ENCODE assay signal across 15 mouse cellular contexts in the genomic region with DNA sequence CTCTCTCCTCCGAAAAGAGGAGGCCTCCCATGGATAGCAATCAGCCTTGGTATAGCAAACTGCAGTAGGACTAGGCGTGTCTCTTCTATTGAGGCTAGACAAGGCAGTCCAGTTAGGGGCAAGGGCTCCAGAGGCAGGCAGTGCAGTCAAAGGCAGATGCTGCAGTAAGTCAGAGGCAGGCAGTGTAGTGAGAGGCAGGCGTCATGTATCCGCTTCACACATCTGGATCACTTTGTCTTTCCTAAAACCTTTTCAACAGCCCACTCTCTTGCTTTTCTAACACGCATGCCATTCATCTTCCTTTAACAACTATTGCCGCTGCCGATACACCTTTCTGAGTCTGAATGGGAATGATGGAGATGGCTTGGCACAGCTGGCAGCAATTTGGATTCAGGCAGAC. TPM values are rescaled to one million over a fixed set of nuclear protein-coding genes. Genes with fewer than 3 reads are reported as not detected.
A peak's percentile ranks its signal among the peaks of the same experiment; 100 is the strongest.
DNase-seq lines count a peak whose midpoint lies in the region; ATAC-seq and TF ChIP-seq lines count a peak whose summit lies in the region.
"Had no signal": no experiment of that assay in that cellular context is flagged by ENCODE, and none has a peak within 500 bp of the region (broad histone marks: within the 10 kb centered on the region; RNA-seq: fewer than 3 reads in every experiment).

A gene (plus strand): TSS at position 301 of the 400 bp plus-strand sequence.

- no peaks in the 10 kb centered on the region for H3K27me3 ChIP-seq in embryonic facial prominence, embryonic 11.5 days (ENCODE audit: control insufficient read depth, insufficient read depth, low read length)
- no peaks in the 10 kb centered on the region for H3K27me3 ChIP-seq in hindbrain, embryonic 14.5 days (ENCODE audit: control insufficient read depth, insufficient read depth, low read length)
- no peaks in the 10 kb centered on the region for H3K27me3 ChIP-seq in stomach, postnatal 0 days (ENCODE audit: control insufficient read depth, insufficient read depth, low read length)
- H3K27me3 ChIP-seq in liver, embryonic 12.5 days (replicated peaks): peaks cover 3% of the 10 kb centered on the region; the same call in 1 of the 2 replicates
- H3K27me3 ChIP-seq: lung, embryonic 15.5 days had no signal

- 69% methylated on average over 7 of the region's 7 CpGs for WGBS in embryonic facial prominence, embryonic 11.5 days
- 74% methylated on average over 7 of the region's 7 CpGs for WGBS in hindbrain, embryonic 14.5 days
- 69% methylated on average over 7 of the region's 7 CpGs for WGBS in stomach, postnatal 0 days
- 62% methylated on average over 7 of the region's 7 CpGs for WGBS in liver, embryonic 12.5 days (ENCODE audit: insufficient replicate concordance)

- TF ChIP-seq EP300 in stomach, postnatal 0 days (optimal IDR thresholded peaks at IDR 0.05): no peak

- no peak within 1 kb of the TSS for H3K4me3 ChIP-seq in embryonic facial prominence, embryonic 11.5 days (ENCODE audit: low read depth, low read length)
- H3K4me3 ChIP-seq in hindbrain, embryonic 14.5 days (replicated peaks; ENCODE audit: low read length): no peak within 1 kb of the TSS
- H3K4me3 ChIP-seq in stomach, postnatal 0 days (ENCODE audit: low read depth, low read length): no peak within 1 kb of the TSS
- H3K4me3 ChIP-seq in liver, embryonic 12.5 days: no peak within 1 kb of the TSS
- H3K4me3 ChIP-seq: heart, adult 2 months; lung, embryonic 15.5 days had no signal

- no peaks in the 10 kb centered on the region for H3K9me3 ChIP-seq in embryonic facial prominence, embryonic 11.5 days (replicated peaks; ENCODE audit: control insufficient read depth, low read length)
- no peaks in the 10 kb centered on the region for H3K9me3 ChIP-seq in hindbrain, embryonic 14.5 days (ENCODE audit: control insufficient read depth, low read length)
- H3K9me3 ChIP-seq in stomach, postnatal 0 days (ENCODE audit: control insufficient read depth, low read length): no peaks in the 10 kb centered on the region
- no peaks in the 10 kb centered on the region for H3K9me3 ChIP-seq in liver, embryonic 12.5 days (replicated peaks)
- H3K9me3 ChIP-seq: lung, embryonic 15.5 days had no signal

- no peaks in the 10 kb centered on the region for H3K4me1 ChIP-seq in embryonic facial prominence, embryonic 11.5 days (ENCODE audit: control insufficient read depth, insufficient read depth, low read length)
- H3K4me1 ChIP-seq in hindbrain, embryonic 14.5 days (replicated peaks; ENCODE audit: control insufficient read depth, insufficient read depth, low read length): peaks cover 22% of the 10 kb centered on the region
- H3K4me1 ChIP-seq in stomach, postnatal 0 days (replicated peaks; ENCODE audit: control insufficient read depth, insufficient read depth): peaks cover 4% of the 10 kb centered on the region; the same call in 1 of the 2 replicates
- peaks cover 15% of the 10 kb centered on the region for H3K4me1 ChIP-seq in liver, embryonic 12.5 days

- DNase-seq in heart, adult 11 months: peak; percentile 68
- DNase-seq in heart, adult 18-20 months: no peak
- peak; percentile 4 for DNase-seq in 3T3-L1 (ENCODE audit: low read depth, low spot score)
- DNase-seq in embryonic facial prominence, embryonic 11.5 days (ENCODE audit: low spot score): no peak
- DNase-seq in hindbrain, embryonic 14.5 days (ENCODE audit: low spot score): no peak
- DNase-seq in stomach, postnatal 0 days (ENCODE audit: low spot score): no peak
- DNase-seq: adrenal gland, postnatal 25 days; B cell, adult 2 months; cerebellum, postnatal 36 days; heart, adult 2 months; right cerebral cortex, postnatal 25 days had no signal

- no peak within 1 kb of the TSS for H3K27ac ChIP-seq in embryonic facial prominence, embryonic 11.5 days (replicated peaks; ENCODE audit: low read depth, low read length)
- H3K27ac ChIP-seq in hindbrain, embryonic 14.5 days: no peak within 1 kb of the TSS
- no peak within 1 kb of the TSS for H3K27ac ChIP-seq in stomach, postnatal 0 days (replicated peaks)
- no peak within 1 kb of the TSS for H3K27ac ChIP-seq in liver, embryonic 12.5 days
- H3K27ac ChIP-seq: heart, adult 2 months; lung, embryonic 15.5 days had no signal

- ATAC-seq in embryonic facial prominence, embryonic 11.5 days (replicated peaks; ENCODE audit: insufficient number of reproducible peaks, low FRiP score, low TSS enrichment, low read depth): no peak
- no peak for ATAC-seq in hindbrain, embryonic 14.5 days (ENCODE audit: low FRiP score)
- no peak for ATAC-seq in monocyte, adult 5-6 weeks (replicated peaks; ENCODE audit: insufficient number of reproducible peaks, low FRiP score, low TSS enrichment, poor library complexity, severe bottlenecking)
- no peak for ATAC-seq in stomach, postnatal 0 days (ENCODE audit: low FRiP score, low TSS enrichment)
- ATAC-seq in liver, embryonic 12.5 days: no peak
- ATAC-seq: intestine, postnatal 0 days had no signal

- H3K9ac ChIP-seq in embryonic facial prominence, embryonic 11.5 days (replicated peaks; ENCODE audit: low read length): no peak within 1 kb of the TSS
- no peak within 1 kb of the TSS for H3K9ac ChIP-seq in hindbrain, embryonic 14.5 days
- no peak within 1 kb of the TSS for H3K9ac ChIP-seq in stomach, postnatal 0 days (ENCODE audit: low read length)
- H3K9ac ChIP-seq in liver, embryonic 12.5 days: no peak within 1 kb of the TSS
- H3K9ac ChIP-seq: lung, embryonic 15.5 days had no signal

- TF ChIP-seq CTCF in stomach, postnatal 0 days (IDR thresholded peaks at IDR 0.05; ENCODE audit: low read depth): no peak

- no peak within 1 kb of the TSS for H3K4me2 ChIP-seq in embryonic facial prominence, embryonic 11.5 days (ENCODE audit: low read depth, low read length)
- H3K4me2 ChIP-seq in hindbrain, embryonic 14.5 days (replicated peaks): no peak within 1 kb of the TSS
- H3K4me2 ChIP-seq in stomach, postnatal 0 days (replicated peaks; ENCODE audit: low read depth): no peak within 1 kb of the TSS
- no peak within 1 kb of the TSS for H3K4me2 ChIP-seq in liver, embryonic 12.5 days
- H3K4me2 ChIP-seq: lung, embryonic 15.5 days had no signal

- no peaks in the 10 kb centered on the region for H3K36me3 ChIP-seq in embryonic facial prominence, embryonic 11.5 days (replicated peaks; ENCODE audit: control insufficient read depth, insufficient read depth, low read depth, low read length)
- no peaks in the 10 kb centered on the region for H3K36me3 ChIP-seq in hindbrain, embryonic 14.5 days (replicated peaks; ENCODE audit: control insufficient read depth, insufficient read depth)
- no peaks in the 10 kb centered on the region for H3K36me3 ChIP-seq in stomach, postnatal 0 days (ENCODE audit: control insufficient read depth, insufficient read depth, low read length)
- H3K36me3 ChIP-seq in liver, embryonic 12.5 days: peaks cover 7% of the 10 kb centered on the region
- H3K36me3 ChIP-seq: lung, embryonic 15.5 days had no signal

RNA-seq across cellular contexts. Expression of the gene that starts here (rescaled TPM):
- total RNA-seq in heart, adult 18-20 months (2021): 1 to 10 TPM; 2.4 to 3.3 TPM
- 10.0 and 10.8 TPM in 2 replicates for polyA plus RNA-seq in embryonic facial prominence, embryonic 11.5 days (2014; fragmentation: Nextera tagmentation; extraction: Ambion mirVana)
- polyA plus RNA-seq in hindbrain, embryonic 14.5 days (2014; fragmentation: Nextera tagmentation; extraction: Ambion mirVana): 10.8 and 12.3 TPM in 2 replicates
- 5.8 to 7.7 TPM (median 7.2 TPM) in 3 replicates for total RNA-seq in monocyte, adult 5-6 weeks (2017)
- polyA plus RNA-seq in stomach, postnatal 0 days (2015; fragmentation: Nextera tagmentation; extraction: Ambion mirVana): 3.9 and 4.6 TPM in 2 replicates
- 5.7 and 5.8 TPM in 2 replicates for polyA plus RNA-seq in liver, embryonic 12.5 days (2016; fragmentation: Nextera tagmentation; extraction: Ambion mirVana)

Comparison
In these comparisons a context has a peak if more than half of its experiments do, and no peak if none do; other contexts are left out.
1. DNase-seq: peak in heart, adult 11 months (single experiment) and 3T3-L1 (single experiment); none in heart, adult 18-20 months (0 of 2), embryonic facial prominence, embryonic 11.5 days (single experiment), hindbrain, embryonic 14.5 days (single experiment) and stomach, postnatal 0 days (single experiment).